Mouse (Mus musculus): Measurements from ENCODE around the gene Apbb2.

The Apbb2 gene

DNA sequence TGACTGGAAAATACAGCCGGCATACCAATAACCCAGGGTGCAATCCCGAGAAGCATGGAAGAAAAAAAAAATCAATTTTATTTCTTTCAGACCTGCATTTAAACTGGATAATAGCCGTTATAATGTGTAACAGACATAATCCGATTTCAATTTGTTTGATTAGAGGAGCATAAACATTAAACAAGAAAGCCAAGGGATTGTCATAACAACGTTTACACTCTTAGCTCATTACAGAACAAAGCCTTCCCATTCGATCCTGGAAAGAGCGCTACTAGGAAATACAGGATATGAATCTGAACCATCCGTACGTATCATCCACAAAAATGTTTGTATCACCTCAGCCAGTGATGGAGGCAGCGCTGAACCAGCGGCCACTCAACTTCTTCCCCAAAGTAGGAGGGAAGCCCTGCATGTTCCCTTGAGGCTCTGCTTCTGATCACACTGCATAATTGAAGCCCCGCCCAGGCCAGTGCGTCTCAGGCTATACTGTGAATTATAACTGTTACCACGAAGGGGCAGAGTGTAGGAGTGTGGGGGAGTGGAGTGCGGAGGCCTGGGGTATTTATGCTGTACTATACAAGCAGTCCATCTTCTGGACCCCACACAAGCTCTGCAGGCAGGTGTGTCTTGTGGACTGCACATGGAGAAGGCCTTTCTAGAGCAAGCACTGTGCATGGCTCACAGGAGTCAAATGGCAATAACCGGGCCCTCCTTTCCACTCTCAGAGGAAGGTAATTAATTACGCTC, 278.1 kb downstream of the Apbb2 start:
- DNase-seq (ENCODE audit: low spot score): no peak

DNA sequence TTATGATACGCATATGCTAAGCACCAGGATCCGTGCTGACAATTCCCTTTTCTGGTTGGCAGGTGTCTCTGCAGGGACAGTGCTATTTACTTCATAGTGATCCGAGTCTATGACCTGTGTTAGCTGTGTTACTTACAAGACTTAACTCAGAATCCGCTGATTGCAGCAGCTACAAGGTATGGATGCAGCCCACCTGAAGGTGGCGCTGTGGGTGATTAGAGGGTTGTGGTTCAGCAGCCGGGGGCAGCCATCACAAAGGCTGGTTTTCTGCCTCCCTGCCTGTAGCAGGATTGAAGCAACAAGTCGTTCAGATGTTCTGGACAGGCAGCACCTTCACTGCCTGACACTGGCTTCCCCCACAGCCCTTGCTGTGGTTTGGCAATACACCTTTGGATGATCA, 280.0 kb downstream of the Apbb2 start:
- DNase-seq (ENCODE audit: low spot score): no peak

DNA sequence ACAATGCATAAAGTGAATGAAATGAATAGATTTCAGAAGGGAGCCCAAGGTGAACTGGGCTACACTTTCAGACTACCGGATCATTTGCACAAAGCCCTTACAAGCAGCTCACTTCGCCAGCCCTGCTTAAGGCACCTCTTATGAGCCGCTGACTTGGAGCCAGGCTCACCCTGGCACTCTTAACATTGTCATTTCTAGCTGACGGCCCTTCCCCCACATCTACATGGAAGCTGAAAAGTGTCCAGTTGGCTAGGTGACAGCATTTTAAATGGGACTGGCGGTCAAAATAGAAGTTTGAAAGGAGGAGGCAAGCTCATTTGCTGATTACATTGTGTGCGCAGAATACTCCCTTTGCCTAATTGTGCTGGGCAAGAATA, 280.6 kb downstream of the Apbb2 start:
- DNase-seq (ENCODE audit: low spot score): no peak

DNA sequence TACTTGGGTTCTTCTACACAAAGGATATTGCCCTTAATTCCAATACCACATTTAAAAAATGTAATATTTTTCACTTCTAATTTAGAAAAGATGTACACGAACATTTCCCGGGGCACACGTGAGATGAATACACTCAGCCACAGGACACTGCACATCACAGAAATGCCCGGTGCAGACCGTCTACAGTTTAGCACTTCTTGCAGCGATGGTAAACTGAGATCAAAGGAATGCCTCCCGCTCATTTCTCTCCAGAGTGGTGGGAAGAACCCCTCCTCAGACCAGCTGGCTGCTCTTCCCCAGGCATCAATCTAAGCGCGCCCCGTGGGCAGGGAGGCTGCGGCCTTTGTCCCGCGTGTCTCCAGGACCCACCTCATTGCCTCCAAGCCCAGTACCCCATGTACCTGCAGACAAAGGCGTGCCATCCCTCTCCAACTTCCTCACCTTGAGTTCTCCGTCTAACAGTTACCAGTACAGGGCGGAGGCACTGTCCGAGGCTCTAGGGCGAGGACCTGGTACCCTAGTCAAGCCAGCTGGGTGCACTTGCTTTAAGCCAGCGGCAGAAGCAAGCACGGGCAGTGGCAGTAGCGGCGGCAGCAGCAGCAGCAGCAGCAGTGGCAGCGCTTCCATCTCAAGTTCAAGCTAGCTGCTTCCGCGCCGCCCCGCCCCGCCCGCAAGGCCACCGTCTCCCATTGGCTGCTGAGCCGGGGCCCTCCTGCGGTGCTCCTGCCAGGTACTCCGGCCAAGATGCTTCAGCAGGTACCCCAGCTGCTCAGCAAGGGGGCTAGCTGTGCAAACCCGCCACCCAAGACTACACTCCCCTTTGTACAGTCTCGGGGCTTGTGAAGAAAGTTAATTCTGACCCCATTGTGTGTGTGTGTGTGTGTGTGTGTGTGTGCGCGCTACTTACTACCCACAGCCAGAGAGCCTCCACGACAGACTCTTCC, 281.3 kb downstream of the Apbb2 start:
- DNase-seq (ENCODE audit: low spot score): no peak

- DNase-seq (ENCODE audit: low spot score): no peak
Observed at GRCm38 (mm10) chr5:66330806-66331205, 287.8 kb downstream of the Apbb2 start.

GRCm38 (mm10) chr5:66328766-66329165, 289.8 kb downstream of the Apbb2 start:
- DNase-seq (ENCODE audit: low spot score): no peak

DNA sequence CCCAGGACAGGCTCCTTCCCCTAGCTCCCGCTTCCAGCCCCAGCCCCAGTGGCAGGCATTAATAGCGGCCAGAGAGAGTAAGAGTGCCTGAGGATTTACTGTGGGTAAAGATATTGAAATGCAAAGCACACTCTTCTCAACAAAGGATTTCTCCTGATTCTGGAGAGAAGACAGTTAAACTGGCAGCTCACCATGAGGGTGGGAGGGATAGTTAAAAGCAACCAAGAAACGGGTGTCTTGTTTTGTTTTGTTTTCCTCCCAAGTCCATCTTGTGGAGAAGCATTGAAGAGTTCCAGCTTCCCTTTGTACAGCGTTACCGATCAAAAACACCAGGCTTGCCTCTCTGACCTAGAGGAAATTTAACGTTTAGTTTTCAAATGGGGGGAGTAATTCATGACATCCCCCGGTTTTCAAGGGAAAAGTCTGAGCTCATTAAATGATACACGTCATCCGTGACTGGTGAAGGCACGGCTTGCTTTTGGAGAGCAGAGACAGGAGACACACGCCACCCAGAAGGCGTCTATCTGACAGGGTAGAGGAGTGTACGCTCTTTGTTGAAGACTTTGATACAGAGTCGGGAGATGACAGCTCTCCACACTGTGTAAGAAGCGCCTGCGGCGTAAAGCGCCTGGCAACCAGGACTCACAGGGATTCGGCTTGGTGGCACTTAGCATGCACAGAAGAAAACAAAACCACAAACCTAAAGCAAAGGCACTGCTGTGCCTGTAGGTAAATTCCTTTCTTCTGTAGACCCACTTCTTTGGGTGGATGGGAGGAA, 290.4 kb downstream of the Apbb2 start:
- no peak for DNase-seq (ENCODE audit: low spot score)

DNA sequence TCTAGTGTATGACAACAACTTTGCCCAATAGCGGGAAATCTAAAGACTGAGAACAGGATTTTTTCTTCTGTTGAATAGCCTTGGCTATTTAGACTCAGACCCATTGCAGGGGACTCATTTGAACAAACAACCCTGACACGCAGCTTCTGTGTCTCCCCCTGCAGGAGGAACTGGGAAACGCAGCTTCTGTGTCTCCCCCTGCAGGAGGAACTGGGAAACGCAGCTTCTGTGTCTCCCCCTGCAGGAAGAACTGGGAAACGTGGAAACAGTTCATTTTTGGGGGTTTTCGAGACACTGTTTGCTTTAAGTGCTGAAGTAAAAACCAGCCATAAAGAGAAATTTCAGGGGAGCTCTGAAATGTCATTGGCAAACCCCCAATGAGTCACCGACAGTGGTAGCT, 292.2 kb downstream of the Apbb2 start:
- DNase-seq (ENCODE audit: low spot score): no peak

DNA sequence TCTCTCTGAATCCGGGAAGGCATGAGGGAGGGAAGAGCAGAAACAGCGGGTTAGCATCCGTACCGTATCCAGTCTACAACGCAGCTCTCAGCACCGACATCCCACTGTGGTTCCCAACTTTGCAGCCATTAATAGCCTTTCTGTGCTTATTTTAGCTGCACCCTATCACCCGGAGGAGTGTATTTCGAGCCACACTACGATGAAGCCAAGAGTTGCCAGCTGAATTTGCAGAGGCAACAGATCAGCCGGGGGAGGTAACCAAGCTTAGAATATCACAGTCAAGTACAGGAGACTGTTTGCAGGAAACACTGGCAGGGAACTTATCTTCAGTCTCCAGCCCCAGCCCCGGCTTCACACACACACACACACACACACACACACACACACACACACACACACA, 295.0 kb downstream of the Apbb2 start:
- no peak for DNase-seq (ENCODE audit: low spot score)

- no peak for DNase-seq (ENCODE audit: low spot score)
Observed at GRCm38 (mm10) chr5:66323131-66323530, 295.5 kb downstream of the Apbb2 start.

GRCm38 (mm10) chr5:66319827-66320404, 298.7 kb downstream of the Apbb2 start:
- no peak for DNase-seq (ENCODE audit: low spot score)

- DNase-seq (ENCODE audit: low spot score): peak; percentile 37
Observed at GRCm38 (mm10) chr5:66319341-66319740, 299.2 kb downstream of the Apbb2 start.

GRCm38 (mm10) chr5:66315791-66316190, 302.8 kb downstream of the Apbb2 start:
- no peak for DNase-seq (ENCODE audit: low spot score)

DNA sequence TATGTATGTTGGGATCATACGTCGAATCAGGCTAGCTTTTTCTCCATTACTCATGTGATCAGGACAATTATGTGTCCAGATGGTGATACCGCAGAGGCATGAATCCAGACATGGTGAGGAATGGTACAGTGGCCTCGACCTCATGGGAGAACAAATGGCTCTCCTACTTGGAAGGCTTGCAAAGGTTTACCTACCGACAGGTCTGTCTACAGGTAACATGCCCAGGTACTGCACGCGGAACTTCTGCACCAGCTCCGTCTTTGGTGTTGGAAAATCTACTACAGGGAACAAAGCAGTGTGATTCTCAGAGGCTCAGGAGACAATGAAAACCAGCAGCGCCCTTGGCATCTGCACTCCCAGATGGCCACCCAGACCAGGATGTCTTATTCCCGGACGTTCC, 307.8 kb downstream of the Apbb2 start:
- DNase-seq (ENCODE audit: low spot score): no peak

DNA sequence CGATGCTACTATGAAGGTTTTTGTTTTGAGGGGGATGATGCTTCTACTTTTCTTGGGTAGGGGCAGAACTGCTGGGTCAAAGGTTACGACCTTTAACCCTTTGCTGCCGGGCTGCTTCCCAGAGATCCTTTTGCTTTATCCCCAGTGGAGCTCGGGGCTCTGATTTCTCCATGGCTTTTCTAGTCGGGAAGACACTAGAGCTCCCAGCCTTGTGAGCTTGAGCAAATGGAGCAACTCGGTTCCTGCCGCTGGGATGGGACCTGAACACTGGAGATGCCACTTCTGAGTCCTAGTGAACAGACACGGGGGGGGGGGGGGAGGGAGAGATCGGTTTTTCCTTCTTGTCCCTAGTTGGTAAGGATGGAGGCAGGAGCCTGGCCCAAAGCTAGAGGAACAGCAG, 308.3 kb downstream of the Apbb2 start:
- no peak for DNase-seq (ENCODE audit: low spot score)

DNA sequence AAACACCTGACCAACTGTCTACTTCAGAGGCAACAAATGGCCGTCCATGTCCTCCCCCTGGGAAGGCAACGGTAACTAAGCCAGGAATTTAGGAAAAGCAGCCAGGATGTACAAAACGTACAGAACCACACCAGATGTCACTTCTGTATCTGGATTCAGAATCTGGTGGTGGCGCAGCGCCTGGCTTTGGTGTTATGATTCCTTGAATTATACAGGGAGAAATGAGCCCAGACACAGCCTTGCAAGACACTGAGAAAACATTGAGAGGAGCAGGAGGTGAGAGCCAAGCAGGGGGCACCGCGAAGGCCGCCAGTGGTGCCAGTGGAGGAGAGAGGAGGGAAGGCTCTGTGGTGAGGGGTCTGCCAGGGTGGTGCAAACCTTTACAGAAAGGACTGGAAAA, 313.1 kb downstream of the Apbb2 start:
- no peak for DNase-seq (ENCODE audit: low spot score)

DNA sequence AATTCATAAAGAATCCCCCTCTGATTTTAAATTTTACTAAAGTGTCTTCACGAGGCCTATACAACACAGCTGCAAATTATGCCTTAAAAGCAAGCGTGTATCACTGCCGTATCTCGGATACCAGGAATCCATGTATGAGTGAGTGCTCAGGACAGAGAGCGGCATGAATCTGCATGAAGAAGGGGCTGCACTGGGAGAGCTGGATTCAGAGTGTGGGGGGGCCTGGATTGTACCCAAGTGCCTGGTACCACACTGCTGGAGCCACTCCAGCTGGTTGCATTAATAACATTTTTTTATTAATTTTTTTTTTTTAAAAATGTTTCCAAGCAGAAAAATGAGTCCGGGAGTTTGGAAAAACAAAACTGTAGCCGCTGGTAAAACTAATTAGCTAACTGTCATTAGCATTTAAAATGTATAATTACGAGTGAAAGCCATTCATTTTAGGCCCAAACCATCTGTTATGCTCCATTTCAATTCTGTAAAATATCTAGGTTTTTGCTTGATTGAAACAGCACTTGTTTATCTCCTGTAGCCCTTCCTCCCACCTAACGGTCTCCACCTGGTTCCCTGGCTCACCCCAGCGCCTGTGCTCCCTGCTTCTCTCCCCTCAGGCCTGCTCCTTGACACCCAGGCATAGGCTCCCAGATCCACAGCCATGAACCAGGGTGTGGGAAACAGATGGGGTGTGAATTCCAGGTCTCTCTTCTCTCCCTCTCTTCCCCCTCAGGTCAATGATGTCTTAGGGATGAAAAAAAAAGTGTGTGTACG, 314.1 kb downstream of the Apbb2 start:
- no peak for DNase-seq (ENCODE audit: low spot score)

DNA sequence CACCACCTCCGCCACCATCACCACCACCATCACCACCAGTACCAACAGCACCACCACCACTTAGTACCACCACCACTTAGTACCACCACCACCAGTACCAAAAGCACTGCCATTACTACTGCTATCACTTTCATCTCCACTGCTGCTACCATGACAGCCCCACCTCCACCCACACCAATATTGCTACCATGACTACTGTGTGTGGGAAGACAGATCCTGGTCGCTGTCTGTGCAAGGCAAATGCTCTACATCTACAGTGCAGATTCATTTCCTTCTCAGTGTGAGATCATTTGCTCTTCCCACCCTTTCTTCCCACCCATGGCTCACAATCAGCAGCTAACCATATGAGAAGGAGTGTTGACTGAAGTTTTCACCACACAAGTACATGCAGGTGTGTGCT, 315.7 kb downstream of the Apbb2 start:
- DNase-seq (ENCODE audit: low spot score): no peak

DNA sequence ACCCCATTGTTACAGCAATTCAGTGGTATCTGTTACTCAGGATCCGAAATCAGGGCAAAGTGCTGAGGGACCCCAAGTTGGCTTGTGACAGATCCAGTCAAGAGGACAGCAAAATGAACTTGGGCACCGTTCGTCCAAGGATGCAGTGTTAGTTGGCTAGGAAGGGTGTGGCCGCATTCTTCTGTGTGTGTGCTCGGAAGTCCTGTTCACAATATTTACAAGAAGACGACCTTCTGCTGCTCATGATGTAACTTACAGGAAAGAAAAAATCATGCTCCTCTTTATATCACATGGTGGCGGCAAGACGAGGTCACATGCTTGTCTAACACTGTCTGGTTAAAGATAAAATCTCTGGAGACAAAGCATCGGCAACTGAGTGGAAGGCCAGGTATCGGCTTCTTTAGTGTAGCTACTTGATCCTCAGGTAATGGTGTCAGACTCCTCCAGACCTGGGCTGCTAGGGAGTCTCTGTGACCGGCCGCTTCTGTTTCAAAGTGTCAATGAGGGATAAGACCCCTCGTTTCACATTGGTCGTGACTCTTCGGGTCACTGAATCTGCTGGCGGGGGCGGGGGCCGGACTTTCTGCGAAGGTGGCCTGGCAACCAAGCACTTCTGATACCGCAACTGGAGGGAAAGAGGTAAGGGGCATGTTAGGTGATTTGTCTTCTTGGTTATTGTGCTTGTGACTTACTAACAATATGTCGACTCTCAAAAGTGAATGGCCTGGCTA, 316.3 kb downstream of the Apbb2 start:
- DNase-seq (ENCODE audit: low spot score): no peak

DNA sequence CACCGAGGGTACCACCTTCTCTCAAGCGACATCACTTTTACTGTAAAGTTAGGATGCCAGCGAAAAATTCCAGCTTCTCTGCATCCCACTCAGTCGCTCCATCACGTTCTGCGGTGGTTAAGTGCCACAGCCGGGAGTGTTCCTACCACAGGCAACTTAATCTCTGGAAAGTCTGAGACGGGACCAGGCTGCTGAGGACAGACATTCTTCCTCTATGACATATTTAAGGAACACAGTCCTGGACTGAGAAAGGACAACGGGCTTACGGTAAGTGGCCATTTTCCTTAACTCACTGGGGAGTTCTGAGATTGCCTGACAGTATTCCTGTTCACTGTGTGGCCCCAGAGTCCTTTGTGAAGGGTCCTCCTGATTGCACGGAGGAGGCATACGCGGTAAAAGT, 318.0 kb downstream of the Apbb2 start:
- DNase-seq (ENCODE audit: low spot score): no peak

DNA sequence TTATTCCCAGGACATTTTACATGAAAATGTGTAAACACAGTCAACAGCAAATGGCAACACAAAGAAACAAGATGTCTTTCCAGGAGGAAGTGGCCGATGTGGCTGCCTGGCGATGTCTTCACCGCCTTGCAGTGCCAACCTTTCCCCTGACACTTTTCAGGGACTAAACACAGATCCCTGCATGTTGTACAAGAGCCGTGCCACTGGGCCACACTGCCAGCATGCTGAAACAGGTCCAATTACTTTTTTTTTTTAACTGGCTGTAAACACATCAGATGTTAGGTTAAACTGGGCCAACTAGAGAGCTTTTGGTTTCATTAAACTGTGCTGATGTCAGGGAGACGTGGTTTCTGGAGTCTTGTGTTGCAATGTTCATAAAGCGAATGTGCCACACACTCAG, 319.7 kb downstream of the Apbb2 start:
- DNase-seq (ENCODE audit: low spot score): no peak

All from c-Kit-positive CD71-positive TER-119-positive erythroid progenitor cells, embryonic 14.5 days (primary cell).